Mouse (Mus musculus): ENCODE measurements around the gene Zdhhc16. TPM values are rescaled to one million over a fixed set of nuclear protein-coding genes. Genes with fewer than 3 reads are reported as not detected.

Gene Zdhhc16
- polyA plus RNA-seq, 1 experiment from 2014 or later = 96.2 TPM

DNA sequence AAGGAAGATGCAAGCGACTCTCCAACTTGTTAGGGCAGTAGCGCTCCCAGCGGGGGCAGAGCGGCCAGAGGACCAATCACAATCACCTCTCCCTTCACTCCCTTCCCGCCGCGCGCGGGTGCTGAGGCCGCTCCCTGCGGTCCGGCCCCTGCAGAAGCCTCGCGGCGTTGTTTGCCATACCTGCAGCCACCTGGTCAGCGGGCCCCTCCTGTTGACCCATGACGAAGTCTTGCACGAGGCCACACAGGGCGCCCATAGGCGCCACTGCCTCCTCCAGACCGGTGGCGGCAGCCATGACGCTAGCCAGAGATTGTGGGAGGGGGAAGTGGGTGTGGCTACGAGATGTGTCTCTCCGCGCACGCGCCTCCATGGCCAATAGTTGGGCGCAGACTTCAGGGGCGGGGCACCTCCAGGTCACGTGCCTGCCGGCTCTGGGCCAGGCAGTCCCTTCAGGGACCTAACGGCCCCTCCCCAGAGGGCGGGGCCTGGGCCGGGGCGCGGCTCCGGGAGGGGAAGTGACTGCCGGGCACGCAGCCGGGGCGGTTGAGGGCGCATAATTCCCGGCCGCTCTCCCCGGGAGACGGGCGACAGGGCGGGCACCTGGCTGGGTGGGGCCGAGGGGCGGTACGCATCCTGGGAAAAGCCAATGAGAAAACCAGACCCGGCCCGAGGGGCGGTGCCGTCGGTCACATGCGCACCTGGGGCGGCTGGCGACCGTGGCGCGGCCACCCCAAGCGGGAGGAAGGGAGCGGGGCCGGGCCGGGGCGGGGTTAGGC, 47.7 kb downstream of the Zdhhc16 start, which contains the start of gene Mms19:
Gene Mms19, minus strand, starts transcription at position 339 of the 776 bp plus-strand sequence.
- Histone ChIP-seq H3K4me1 (peaks cover 14% of the 10 kb centered on the region), H3K4me2 (peak within 1 kb of the TSS; percentile 81), H3K36me3 (no peaks in the 10 kb centered on the region), H3K9me3 (no peaks in the 10 kb centered on the region), H3K9ac (peak within 1 kb of the TSS; percentile 72), H3K27ac (peak within 1 kb of the TSS; percentile 91), H3K27me3 (no peaks in the 10 kb centered on the region), H3K4me3 (peak within 1 kb of the TSS; percentile 72)
- under 1% methylated on average over 52 of the region's 68 CpGs for WGBS
- ATAC-seq (ENCODE audit: borderline replicate concordance, extremely low read depth, low FRiP score, low TSS enrichment) = peak; percentile 96

DNA sequence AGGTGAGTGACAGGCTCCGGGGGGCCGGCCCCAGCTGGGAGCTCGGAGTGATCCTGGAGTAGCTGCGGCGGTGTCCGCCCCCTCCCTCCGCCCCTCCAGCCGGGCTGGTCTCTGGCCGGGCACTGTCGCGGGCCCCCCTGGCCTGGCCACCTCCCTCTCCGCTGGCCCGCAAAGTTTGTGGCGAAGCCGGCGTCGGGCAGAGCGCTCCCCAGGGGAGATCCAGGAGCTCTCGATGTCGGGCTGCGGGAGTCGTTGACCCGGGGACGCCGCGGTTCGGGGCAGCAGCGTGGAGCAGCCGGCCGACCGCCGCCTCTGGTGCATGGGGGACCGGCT, 48.3 kb downstream of the Zdhhc16 start, which contains the start of gene Ubtd1:
Gene Ubtd1, plus strand, starts transcription at position 169 of the 333 bp plus-strand sequence.
- no peak for ATAC-seq (ENCODE audit: borderline replicate concordance, extremely low read depth, low FRiP score, low TSS enrichment)
- H3K9me3 ChIP-seq = no peaks in the 10 kb centered on the region
- 1% methylated on average over 32 of the region's 33 CpGs for WGBS

DNA sequence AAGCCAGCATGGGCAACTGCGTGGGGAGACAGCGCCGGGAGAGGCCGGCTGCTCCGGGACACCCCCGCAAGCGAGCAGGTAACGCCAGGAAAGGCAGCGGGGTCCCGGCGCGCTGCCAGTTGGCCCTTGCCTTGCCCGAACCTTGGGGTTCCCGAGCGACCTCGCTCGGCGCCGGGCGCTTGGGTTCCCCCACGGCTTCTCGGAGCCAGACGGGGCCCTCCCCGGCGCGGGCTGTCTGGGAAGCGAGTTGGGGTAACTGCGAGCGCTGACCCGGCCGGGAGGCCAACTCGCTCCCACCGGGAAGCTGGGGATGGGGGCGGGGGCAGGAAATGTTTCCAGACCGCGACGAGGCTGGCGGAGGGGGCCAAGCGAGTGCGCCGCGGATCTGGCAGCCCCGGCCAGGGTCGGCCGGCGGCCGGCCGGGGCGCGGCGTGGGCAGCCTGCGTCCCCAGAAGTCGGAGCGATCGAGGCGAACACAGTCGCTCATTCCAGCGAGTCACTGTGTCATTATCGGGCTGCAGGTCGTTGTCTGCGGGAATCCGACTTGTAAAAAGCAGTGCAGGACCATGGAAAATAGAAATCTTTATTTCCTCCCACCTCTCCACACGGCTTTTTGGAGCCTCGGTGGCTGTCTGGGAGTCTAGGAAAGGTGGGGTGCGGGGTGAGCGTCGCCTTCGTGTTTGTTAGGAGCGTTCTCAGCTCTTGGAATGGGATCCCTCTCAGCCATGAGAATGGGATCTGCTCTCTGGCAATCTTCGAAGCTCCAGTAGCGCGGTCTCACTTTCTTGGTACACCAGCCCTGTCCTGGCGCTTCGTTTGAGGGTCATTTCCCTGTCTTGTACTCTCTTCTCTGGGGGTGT, 48.9 kb downstream of the Zdhhc16 start:
- H3K9ac ChIP-seq = peak overlapping the region; percentile 67
- peak overlapping the region; percentile 70 for H3K27ac ChIP-seq
- H3K27me3 ChIP-seq = no peaks in the 10 kb centered on the region
- peaks cover 14% of the 10 kb centered on the region for H3K4me1 ChIP-seq
- no peaks in the 10 kb centered on the region for H3K9me3 ChIP-seq
- peak overlapping the region; percentile 72 for H3K4me3 ChIP-seq
- under 1% methylated on average over 70 of the region's 74 CpGs for WGBS
- ATAC-seq (ENCODE audit: borderline replicate concordance, extremely low read depth, low FRiP score, low TSS enrichment) = 0 out of 2 replicates have a peak, but pooled peaks have one; percentile 0
- H3K36me3 ChIP-seq = no peaks in the 10 kb centered on the region
- H3K4me2 ChIP-seq = peak overlapping the region; percentile 81

More for the DNA sequence above, 48.3 kb downstream of the Zdhhc16 start, which contains the start of gene Ubtd1:
- H3K27me3 ChIP-seq = no peaks in the 10 kb centered on the region
- peak within 1 kb of the TSS; percentile 72 for H3K9ac ChIP-seq
- peak within 1 kb of the TSS; percentile 72 for H3K4me3 ChIP-seq
- H3K4me2 ChIP-seq = peak within 1 kb of the TSS; percentile 81
- peak within 1 kb of the TSS; percentile 91 for H3K27ac ChIP-seq
- peaks cover 14% of the 10 kb centered on the region for H3K4me1 ChIP-seq
- H3K36me3 ChIP-seq = no peaks in the 10 kb centered on the region

DNA sequence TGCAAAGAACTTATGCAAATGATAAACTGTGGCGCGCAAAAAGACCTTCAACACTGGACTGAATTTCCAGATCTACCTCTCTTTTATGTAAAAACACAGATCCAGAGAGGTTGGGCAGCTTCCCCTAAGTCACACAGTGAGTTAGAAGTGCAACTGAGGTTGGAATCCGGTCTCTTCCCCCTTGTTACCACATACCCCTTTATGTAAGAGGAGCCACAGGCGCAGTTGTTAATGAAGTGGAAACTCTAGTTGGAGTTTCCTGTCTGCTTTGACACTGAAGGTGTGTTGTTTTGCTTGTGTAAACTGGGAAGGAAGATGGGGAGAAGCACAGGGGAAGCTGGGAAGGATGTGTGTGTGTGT, 49.5 kb downstream of the Zdhhc16 start:
- Histone ChIP-seq H3K36me3 (no peaks in the 10 kb centered on the region), H3K27ac (peak overlapping the region; percentile 70; the same call in 1 of the 2 replicates), H3K4me3 (peak overlapping the region; percentile 72), H3K4me2 (peak overlapping the region; percentile 81), H3K4me1 (peaks cover 14% of the 10 kb centered on the region), H3K9me3 (no peaks in the 10 kb centered on the region), H3K27me3 (no peaks in the 10 kb centered on the region), H3K9ac (peak overlapping the region; percentile 67)
- 8% methylated on average over 4 of the region's 4 CpGs for WGBS
- ATAC-seq (ENCODE audit: borderline replicate concordance, extremely low read depth, low FRiP score, low TSS enrichment) = no peak

DNA sequence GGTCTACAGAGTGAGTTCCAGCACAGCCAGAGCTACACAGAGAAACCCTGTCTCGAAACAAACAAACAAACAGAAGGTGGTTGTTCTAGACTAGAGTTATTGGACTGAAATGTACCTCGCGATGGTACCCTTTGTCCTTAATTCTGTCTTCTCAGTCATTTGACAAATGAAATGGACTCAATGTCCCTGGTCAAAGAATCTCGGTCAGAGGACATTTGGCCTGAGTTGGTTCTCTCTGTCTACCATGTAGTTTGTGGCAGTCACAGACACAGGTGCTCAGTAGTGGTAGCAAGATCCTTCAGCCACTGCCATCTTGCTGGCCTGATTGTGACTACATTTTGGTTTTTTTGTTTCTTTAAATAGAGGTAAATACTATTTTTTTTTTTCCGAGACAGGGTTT, 52.7 kb downstream of the Zdhhc16 start:
- Histone ChIP-seq H3K4me3 (no peak overlapping the region), H3K27me3 (no peaks in the 10 kb centered on the region), H3K4me2 (no peak overlapping the region), H3K9me3 (no peaks in the 10 kb centered on the region), H3K36me3 (no peaks in the 10 kb centered on the region), H3K27ac (no peak overlapping the region), H3K9ac (no peak overlapping the region), H3K4me1 (peaks cover 8% of the 10 kb centered on the region)
- no peak for ATAC-seq (ENCODE audit: borderline replicate concordance, extremely low read depth, low FRiP score, low TSS enrichment)
- whole genome bisulfite sequencing = 89% methylated on average over 5 of the region's 5 CpGs

DNA sequence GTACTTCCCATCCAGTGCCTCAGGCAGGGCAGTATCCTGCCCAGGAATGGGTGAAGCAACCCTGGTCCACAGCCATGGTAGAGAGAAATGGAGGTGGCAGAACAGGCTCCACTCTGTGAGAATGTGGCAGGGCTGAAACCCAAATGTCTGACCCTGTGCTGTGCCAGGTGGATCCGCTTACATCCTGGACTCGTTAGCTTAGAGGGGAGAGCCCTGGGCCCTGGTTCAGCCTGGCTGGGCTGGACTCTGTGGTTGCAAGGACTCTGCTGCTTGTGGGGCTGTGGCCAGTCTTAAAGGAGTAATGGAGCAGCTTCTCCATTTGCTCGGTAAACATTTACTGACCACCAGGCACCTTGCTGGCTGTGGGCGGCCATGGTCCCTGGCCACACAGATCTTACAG, 53.9 kb downstream of the Zdhhc16 start:
- H3K4me3 ChIP-seq = no peak overlapping the region
- H3K27me3 ChIP-seq = no peaks in the 10 kb centered on the region
- no peaks in the 10 kb centered on the region for H3K36me3 ChIP-seq
- 74% methylated on average over 4 of the region's 4 CpGs for WGBS
- peaks cover 9% of the 10 kb centered on the region for H3K4me1 ChIP-seq
- ATAC-seq (ENCODE audit: borderline replicate concordance, extremely low read depth, low FRiP score, low TSS enrichment) = 0 out of 2 replicates have a peak, but pooled peaks have one; percentile 6
- no peak overlapping the region for H3K4me2 ChIP-seq
- no peak overlapping the region for H3K9ac ChIP-seq
- H3K27ac ChIP-seq = no peak overlapping the region
- no peaks in the 10 kb centered on the region for H3K9me3 ChIP-seq

DNA sequence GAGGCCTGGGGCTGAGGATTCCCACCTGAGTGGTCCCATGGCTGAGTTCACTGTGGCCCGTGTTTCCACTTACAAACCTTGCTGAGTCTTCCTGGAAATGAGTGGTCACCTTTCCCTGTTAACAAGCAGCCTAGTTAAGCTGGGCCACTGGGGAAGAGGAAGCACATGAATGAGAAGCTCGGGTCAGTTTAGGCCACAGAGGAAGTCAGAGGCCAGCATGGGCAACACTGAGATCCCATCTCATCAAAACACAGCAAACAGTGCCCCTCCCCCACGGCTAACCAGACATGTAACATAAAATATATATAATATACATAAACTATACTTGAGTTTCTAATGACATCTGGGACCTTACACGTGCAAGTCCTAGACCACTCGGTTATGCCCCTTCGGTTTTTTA, 56.5 kb downstream of the Zdhhc16 start:
- Histone ChIP-seq H3K27ac (no peak overlapping the region), H3K4me3 (no peak overlapping the region), H3K27me3 (no peaks in the 10 kb centered on the region), H3K9ac (no peak overlapping the region), H3K4me2 (no peak overlapping the region), H3K4me1 (peaks cover 18% of the 10 kb centered on the region), H3K36me3 (no peaks in the 10 kb centered on the region), H3K9me3 (no peaks in the 10 kb centered on the region)
- no peak for ATAC-seq (ENCODE audit: borderline replicate concordance, extremely low read depth, low FRiP score, low TSS enrichment)
- 69% methylated on average over 6 of the region's 6 CpGs for WGBS

DNA sequence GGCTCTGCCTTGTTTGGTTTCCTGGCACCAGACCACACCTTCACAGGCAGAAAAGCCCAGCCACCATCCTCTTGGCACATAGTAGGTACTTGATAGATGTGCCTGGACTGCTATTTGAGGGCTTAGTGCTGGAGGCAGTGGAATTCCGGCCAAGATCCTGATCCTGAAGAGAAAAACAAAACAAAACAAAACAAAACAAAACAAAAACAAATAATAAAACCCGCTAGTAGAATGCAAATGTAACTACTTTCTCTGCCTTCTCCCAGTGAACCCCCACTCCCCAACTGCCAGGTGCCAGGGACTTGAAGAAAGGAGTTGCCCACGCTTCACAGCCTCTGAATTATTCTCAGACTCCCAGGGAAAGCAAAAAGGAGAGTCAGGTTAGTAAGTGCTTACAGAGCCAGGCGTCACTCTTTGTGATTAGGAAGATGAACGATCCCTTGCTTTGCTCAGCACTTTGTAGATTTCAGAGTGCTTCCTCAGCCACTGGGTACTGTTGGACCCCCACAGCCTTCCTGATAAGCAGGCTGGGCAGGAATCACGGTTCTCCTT, 58.7 kb downstream of the Zdhhc16 start:
- Histone ChIP-seq H3K36me3 (no peaks in the 10 kb centered on the region), H3K9me3 (no peaks in the 10 kb centered on the region), H3K4me2 (no peak overlapping the region), H3K27ac (no peak overlapping the region), H3K4me1 (peaks cover 18% of the 10 kb centered on the region), H3K9ac (no peak overlapping the region), H3K4me3 (no peak overlapping the region), H3K27me3 (no peaks in the 10 kb centered on the region)
- ATAC-seq (ENCODE audit: borderline replicate concordance, extremely low read depth, low FRiP score, low TSS enrichment) = no peak
- 42% methylated on average over 6 of the region's 6 CpGs for WGBS

DNA sequence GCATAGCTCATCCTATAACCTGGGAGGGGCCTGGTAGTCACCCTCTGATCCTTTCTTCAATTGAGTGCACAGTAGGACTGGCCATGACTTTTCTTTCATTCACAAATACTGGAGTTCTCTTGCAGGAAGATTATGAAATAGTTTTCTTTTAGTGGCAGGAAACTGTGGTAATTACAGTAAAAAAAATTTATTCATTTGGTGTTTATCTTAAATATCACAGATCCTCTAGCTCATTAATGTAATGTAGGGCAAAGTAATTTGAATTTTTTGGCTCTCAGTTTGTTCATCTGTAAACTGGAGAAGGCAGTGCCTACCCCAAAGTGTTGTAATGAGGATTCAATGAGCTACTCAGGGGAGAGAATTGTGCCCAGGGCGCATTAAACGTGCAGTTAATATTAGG, 59.7 kb downstream of the Zdhhc16 start:
- Histone ChIP-seq H3K9ac (no peak overlapping the region), H3K27ac (peak overlapping the region; percentile 24), H3K27me3 (no peaks in the 10 kb centered on the region), H3K4me2 (no peak overlapping the region), H3K36me3 (no peaks in the 10 kb centered on the region), H3K4me3 (no peak overlapping the region), H3K9me3 (no peaks in the 10 kb centered on the region), H3K4me1 (peaks cover 18% of the 10 kb centered on the region)
- 61% methylated on average over 2 of the region's 2 CpGs for WGBS
- ATAC-seq (ENCODE audit: borderline replicate concordance, extremely low read depth, low FRiP score, low TSS enrichment) = no peak

DNA sequence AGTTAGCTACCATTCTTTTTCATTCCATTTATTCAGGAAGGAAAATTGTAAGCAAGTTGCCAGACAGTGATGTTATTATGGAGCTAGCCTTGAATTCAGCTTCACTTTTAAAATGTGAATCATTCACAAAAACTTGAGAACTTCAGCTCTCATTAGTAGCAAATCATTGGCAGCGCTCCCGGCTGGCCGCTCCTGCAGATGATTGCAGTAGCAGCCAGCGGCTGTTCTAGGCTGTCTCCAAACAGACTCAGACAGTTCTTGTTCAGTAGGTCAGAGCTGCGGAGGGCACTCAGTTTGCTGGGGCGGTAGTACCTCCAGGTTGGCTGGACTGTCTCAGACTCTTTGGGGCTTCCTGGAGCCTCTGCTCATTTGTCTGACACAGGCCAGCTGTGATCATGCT, 60.2 kb downstream of the Zdhhc16 start:
- H3K4me3 ChIP-seq = no peak overlapping the region
- peak; percentile 39; the same call in 1 of the 2 replicates for ATAC-seq (ENCODE audit: borderline replicate concordance, extremely low read depth, low FRiP score, low TSS enrichment)
- H3K9me3 ChIP-seq = no peaks in the 10 kb centered on the region
- H3K9ac ChIP-seq = no peak overlapping the region
- no peaks in the 10 kb centered on the region for H3K36me3 ChIP-seq
- peaks cover 18% of the 10 kb centered on the region for H3K4me1 ChIP-seq
- no peaks in the 10 kb centered on the region for H3K27me3 ChIP-seq
- H3K27ac ChIP-seq = peak overlapping the region; percentile 24
- H3K4me2 ChIP-seq = no peak overlapping the region
- WGBS = 42% methylated on average over 6 of the region's 6 CpGs

Measured in lung, embryonic 15.5 days (tissue).